Mouse (Mus musculus): ENCODE measurements around the gene Rpsa. TPM values are rescaled to one million over a fixed set of nuclear protein-coding genes. Genes with fewer than 3 reads are reported as not detected.

The Rpsa gene
- polyA plus RNA-seq, 1 experiment, result not detected

DNA sequence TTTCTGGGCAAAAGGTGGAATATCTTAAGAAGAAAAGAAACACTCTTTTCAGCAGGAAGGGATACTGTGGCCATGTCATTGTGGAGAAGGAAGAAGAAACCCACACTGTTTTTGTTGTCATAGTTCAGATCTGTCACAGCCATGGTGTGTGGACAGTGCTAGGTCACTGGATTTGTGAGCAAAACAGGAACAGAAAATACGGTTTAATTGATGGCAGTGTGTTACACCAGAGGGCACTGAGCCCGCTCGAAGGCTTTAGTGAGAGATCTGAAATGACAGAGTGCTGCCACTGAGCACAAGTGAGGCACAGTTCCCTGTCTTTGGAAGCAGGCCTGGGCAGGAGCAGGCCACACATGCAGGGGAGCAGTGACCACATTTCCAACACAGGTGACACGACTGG, 9.3 kb upstream of the Rpsa start:
- 86% methylated on average over 4 of the region's 4 CpGs for WGBS
- H3K4me3 ChIP-seq (ENCODE audit: insufficient read depth, low read depth, low read length), result no peak overlapping the region
- TF ChIP-seq CTCF (IDR thresholded peaks at IDR 0.05; ENCODE audit: insufficient read depth, low read depth, low read length) (no peak), POLR2A (IDR thresholded peaks at IDR 0.05; ENCODE audit: insufficient read depth, low read depth, low read length) (no peak)
- peaks cover 3% of the 10 kb centered on the region for H3K4me1 ChIP-seq (ENCODE audit: control insufficient read depth, insufficient read depth, low read length)
- H3K27ac ChIP-seq (ENCODE audit: insufficient read depth, low read depth, low read length), result no peak overlapping the region

DNA sequence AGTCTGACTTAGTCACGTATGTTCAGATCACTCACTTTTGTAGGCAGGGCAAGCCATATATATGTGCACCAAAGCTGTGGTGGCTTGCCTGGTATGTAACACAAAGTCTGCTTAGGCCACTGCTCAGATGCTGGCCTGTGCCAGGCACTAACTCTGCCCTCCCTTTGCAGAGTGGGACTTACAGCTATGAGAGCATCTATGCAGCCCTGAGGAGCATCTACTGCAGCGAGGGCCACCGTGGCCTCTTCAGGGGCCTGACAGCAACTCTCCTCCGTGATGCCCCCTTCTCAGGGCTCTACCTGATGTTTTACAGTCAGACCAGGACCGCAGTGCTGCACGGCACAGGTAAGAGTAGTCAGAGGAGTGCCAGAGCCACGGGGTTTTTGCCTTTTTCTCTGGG, 7.0 kb upstream of the Rpsa start:
- TF ChIP-seq POLR2A (IDR thresholded peaks at IDR 0.05; ENCODE audit: insufficient read depth, low read depth, low read length), result no peak
- TF ChIP-seq CTCF (IDR thresholded peaks at IDR 0.05; ENCODE audit: insufficient read depth, low read depth, low read length), result no peak
- 89% methylated on average over 7 of the region's 7 CpGs for WGBS
- no peak overlapping the region for H3K4me3 ChIP-seq (ENCODE audit: insufficient read depth, low read depth, low read length)
- H3K27ac ChIP-seq (ENCODE audit: insufficient read depth, low read depth, low read length), result no peak overlapping the region
- H3K4me1 ChIP-seq (ENCODE audit: control insufficient read depth, insufficient read depth, low read length), result 0 out of 2 replicates have a peak, but pooled peaks cover 3% of the 10 kb centered on the region

DNA sequence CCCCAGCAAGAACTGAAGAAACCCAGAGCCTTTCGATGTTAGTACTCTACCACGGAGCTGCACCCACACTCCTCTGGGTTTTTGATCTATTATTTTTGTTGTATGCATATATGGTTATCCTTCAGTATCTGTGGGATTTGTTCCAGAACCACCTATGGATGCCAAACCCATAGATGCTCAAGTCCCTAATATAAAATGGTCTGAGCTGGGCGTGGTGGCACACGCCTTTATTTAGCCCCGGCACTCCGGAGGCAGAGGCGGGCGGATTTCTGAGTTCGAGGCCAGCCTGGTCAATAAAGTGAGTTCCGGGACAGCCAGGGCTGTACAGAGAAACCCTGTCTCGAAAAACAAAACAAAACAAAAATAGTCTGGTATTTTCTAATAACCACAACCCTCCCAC, 621 bp upstream of the Rpsa start:
- TF ChIP-seq CTCF (IDR thresholded peaks at IDR 0.05; ENCODE audit: insufficient read depth, low read depth, low read length) (no peak), POLR2A (IDR thresholded peaks at IDR 0.05; ENCODE audit: insufficient read depth, low read depth, low read length) (no peak)
- WGBS, result 47% methylated on average over 11 of the region's 11 CpGs
- H3K4me1 ChIP-seq (ENCODE audit: control insufficient read depth, insufficient read depth, low read length), result peaks cover 6% of the 10 kb centered on the region
- H3K27ac ChIP-seq (ENCODE audit: insufficient read depth, low read depth, low read length), result peak overlapping the region; percentile 49
- peak overlapping the region; percentile 21; the same call in 1 of the 2 replicates for H3K4me3 ChIP-seq (ENCODE audit: insufficient read depth, low read depth, low read length)

DNA sequence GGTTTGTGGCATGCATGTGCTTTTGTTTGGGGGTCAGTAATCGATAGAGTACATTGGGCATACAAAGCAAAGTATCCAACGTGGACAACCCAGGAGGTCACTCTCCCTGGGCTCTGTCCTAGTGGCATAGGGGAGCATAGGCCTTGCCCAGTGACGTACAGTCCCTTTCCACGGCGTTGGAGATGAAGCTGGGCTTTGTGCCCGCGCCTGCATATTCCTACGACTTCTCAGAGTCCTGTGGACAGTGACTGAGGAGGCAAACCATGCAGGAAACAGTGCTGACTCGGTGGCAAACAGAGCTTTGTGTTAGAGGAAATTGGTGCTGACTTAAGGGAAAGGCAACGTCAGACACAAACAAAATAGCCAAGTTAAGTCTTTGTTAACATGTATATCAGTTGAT, 1.8 kb downstream of the Rpsa start:
- peaks cover 6% of the 10 kb centered on the region for H3K4me1 ChIP-seq (ENCODE audit: control insufficient read depth, insufficient read depth, low read length)
- no peak overlapping the region for H3K27ac ChIP-seq (ENCODE audit: insufficient read depth, low read depth, low read length)
- no peak overlapping the region for H3K4me3 ChIP-seq (ENCODE audit: insufficient read depth, low read depth, low read length)
- 64% methylated on average over 10 of the region's 10 CpGs for WGBS
- TF ChIP-seq POLR2A (IDR thresholded peaks at IDR 0.05; ENCODE audit: insufficient read depth, low read depth, low read length) (no peak), CTCF (IDR thresholded peaks at IDR 0.05; ENCODE audit: insufficient read depth, low read depth, low read length) (no peak)

DNA sequence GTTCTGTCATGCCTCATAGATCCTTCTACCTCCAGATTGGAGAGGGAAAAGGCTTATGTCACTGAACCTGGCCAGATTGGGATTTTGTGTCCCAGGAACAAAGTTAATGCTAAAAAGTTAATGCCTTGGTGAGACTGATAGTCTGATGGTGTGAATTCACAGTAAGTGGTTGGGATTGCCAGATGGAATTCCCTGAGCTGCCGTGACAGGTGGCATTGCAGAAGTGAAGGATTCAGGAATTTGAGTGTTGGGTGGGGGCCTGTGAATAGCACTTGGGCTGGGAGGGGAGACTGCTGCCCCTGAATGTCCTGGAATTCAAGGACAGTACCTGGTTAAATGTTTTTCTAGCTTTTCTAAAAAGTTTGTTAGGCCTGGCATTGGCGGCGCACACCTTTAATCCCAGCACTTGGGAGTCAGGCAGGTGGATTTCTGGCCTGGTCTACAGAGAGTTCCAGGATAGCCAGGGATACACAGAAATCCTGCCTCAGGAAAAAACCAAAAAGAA, 4.3 kb downstream of the Rpsa start:
- no peak overlapping the region for H3K27ac ChIP-seq (ENCODE audit: insufficient read depth, low read depth, low read length)
- peaks cover 6% of the 10 kb centered on the region for H3K4me1 ChIP-seq (ENCODE audit: control insufficient read depth, insufficient read depth, low read length)
- TF ChIP-seq POLR2A (IDR thresholded peaks at IDR 0.05; ENCODE audit: insufficient read depth, low read depth, low read length) (no peak), CTCF (IDR thresholded peaks at IDR 0.05; ENCODE audit: insufficient read depth, low read depth, low read length) (no peak)
- 91% methylated on average over 3 of the region's 3 CpGs for WGBS
- H3K4me3 ChIP-seq (ENCODE audit: insufficient read depth, low read depth, low read length), result no peak overlapping the region

DNA sequence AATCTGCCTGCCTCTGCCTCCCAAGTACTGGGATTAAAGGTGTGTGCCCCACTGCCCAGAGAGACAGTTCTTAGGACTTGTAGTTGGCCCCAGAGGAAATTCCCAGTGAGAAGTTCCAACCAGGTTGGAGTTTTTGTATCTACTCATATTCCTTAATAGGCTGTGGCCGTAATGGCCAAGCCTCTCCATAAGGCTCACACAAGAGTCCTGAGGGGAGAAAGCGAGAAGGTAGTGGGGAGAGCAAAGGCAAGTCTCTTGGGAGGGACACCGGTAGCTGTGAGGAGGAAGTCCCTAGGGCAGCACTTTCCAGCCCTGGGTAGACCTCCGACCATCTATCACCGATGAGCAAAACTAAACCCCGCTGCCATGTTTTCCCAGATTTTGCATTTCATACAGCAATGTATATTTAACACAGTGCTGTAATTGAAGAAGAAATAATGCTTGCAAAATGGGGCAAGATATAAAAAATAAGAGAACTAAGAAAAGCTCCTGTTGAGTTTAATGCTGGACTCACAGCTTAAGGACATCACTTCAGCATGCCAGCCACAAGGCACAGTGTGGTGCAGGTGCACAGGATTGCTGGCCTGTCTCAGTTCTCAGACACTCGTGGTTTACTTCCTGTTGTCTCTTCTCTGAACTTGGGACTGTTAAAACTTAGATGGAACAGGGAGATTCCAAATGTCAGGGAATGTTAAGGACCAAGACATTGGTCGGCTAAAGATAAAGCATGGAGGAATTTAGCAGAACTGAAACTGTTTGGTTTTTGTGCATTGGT, 5.7 kb downstream of the Rpsa start:
- WGBS, result 49% methylated on average over 8 of the region's 8 CpGs
- Histone ChIP-seq H3K4me1 (ENCODE audit: control insufficient read depth, insufficient read depth, low read length) (peaks cover 6% of the 10 kb centered on the region), H3K4me3 (ENCODE audit: insufficient read depth, low read depth, low read length) (no peak overlapping the region), H3K27ac (ENCODE audit: insufficient read depth, low read depth, low read length) (no peak overlapping the region)
- no peak for TF ChIP-seq POLR2A (IDR thresholded peaks at IDR 0.05; ENCODE audit: insufficient read depth, low read depth, low read length)
- TF ChIP-seq CTCF (IDR thresholded peaks at IDR 0.05; ENCODE audit: insufficient read depth, low read depth, low read length), result no peak

DNA sequence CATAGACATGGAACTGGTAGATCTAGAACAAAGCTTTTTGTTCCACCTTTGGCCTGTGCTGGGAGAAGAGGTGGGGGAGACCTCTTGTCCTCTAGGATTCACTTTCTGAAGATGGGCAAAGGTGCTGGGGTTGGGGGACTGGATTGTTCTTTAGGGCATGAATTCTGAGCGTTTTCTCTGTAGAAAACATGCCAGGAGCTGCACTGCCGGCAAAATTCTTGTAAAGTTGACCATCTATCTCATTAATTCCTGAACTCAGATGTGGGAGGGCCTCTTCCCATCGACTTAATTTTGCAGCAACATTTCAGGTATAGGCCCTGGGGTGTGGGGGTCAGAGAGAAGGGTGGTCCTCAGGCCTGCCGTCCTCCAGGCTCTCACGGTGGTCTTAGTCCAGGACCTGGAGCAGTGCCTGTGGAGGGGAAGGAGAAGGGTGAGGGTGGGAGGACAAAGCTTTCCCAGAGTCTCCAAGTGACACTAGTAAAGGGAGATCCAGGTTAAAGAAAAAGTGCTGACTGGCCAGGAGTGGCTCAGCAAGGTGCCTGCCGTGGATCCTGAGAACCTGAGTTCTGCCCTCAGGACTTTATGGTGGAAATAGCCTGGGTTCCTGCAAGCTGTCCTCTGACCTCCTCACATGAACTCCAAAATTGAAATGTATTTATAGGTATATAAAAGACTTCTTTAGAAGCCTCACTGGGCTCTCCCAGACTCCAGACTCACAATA, 6.4 kb downstream of the Rpsa start:
- TF ChIP-seq POLR2A (IDR thresholded peaks at IDR 0.05; ENCODE audit: insufficient read depth, low read depth, low read length) (no peak), CTCF (IDR thresholded peaks at IDR 0.05; ENCODE audit: insufficient read depth, low read depth, low read length) (no peak)
- H3K4me3 ChIP-seq (ENCODE audit: insufficient read depth, low read depth, low read length), result no peak overlapping the region
- peaks cover 5% of the 10 kb centered on the region for H3K4me1 ChIP-seq (ENCODE audit: control insufficient read depth, insufficient read depth, low read length)
- no peak overlapping the region for H3K27ac ChIP-seq (ENCODE audit: insufficient read depth, low read depth, low read length)
- 53% methylated on average over 6 of the region's 6 CpGs for WGBS

DNA sequence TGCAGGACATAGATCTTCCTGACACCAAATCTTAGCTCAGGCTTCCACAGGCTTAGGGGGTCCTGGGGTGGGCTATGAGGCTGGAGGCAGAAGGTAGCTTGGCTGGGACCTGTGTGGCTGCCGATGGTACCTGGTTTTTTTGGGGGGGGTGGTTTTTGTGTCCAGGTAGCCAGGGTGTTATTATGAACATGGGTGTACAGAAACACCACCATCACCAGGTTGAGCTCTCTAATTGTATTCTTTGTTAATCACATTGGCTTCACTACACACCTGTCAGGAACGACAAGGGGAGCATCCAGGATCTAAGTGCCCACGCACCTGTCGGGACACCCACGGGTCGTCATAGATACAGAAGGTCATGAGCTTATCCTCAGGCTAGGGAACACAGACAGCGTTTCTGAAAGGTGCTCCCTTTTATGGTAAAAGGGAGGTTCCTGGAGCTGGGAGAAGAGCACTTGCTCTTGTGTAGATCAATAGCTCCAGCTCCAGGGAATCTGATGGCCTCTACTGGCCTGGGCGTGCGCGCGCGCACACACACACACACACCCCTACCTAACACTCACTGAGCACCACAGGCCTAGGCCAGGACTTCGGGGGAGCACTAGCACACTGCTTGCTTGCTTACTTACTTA, 7.2 kb downstream of the Rpsa start:
- Histone ChIP-seq H3K4me3 (ENCODE audit: insufficient read depth, low read depth, low read length) (no peak overlapping the region), H3K4me1 (ENCODE audit: control insufficient read depth, insufficient read depth, low read length) (no peaks in the 10 kb centered on the region), H3K27ac (ENCODE audit: insufficient read depth, low read depth, low read length) (no peak overlapping the region)
- WGBS, result 85% methylated on average over 13 of the region's 13 CpGs
- TF ChIP-seq POLR2A (IDR thresholded peaks at IDR 0.05; ENCODE audit: insufficient read depth, low read depth, low read length) (no peak), CTCF (IDR thresholded peaks at IDR 0.05; ENCODE audit: insufficient read depth, low read depth, low read length) (no peak)

DNA sequence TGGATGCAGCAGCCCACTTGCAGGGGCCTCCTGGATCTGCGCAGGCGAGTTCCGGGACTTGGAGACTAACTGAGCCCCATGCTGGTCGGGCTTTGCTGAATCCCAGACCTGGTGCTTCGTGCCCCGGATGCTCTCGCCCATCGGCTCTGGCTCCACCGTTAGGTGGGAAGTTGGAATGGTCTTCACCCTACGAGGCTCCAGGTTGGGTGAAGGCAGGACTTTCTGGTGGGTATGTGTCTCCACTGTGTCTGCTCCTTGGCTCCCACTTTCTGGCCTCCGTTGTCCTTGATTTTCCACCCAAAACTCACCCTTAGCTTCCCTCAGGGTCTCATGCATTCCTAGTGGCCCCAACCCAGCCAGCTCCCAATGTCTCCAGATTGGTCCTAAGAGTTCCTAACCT, 8.0 kb downstream of the Rpsa start:
- no peak overlapping the region for H3K4me3 ChIP-seq (ENCODE audit: insufficient read depth, low read depth, low read length)
- TF ChIP-seq CTCF (IDR thresholded peaks at IDR 0.05; ENCODE audit: insufficient read depth, low read depth, low read length) (no peak), POLR2A (IDR thresholded peaks at IDR 0.05; ENCODE audit: insufficient read depth, low read depth, low read length) (no peak)
- 93% methylated on average over 11 of the region's 11 CpGs for WGBS
- no peak overlapping the region for H3K27ac ChIP-seq (ENCODE audit: insufficient read depth, low read depth, low read length)
- no peaks in the 10 kb centered on the region for H3K4me1 ChIP-seq (ENCODE audit: control insufficient read depth, insufficient read depth, low read length)

Data from olfactory bulb, adult 2 months (tissue).